Mouse (Mus musculus) heart, embryonic 11.5 days (tissue): ENCODE measurements around the gene Zfp872. TPM values are rescaled to one million over a fixed set of nuclear protein-coding genes. Genes with fewer than 3 reads are reported as not detected.

Experiments
- ATAC-seq: fragments of 200-750 bp; cut with Nextera tagmentation; replicated peaks from 2 replicates; pipeline ENCODE4 v1.8.0; 2017; ENCODE audit warnings: moderate library complexity; ENCODE audit not compliant: insufficient number of reproducible peaks, low FRiP score, low TSS enrichment
- H3K27ac ChIP-seq: fragments of 300-500 bp; sonication (generic); 2 replicates; pipeline ENCODE4 v1.5.1; 2014; ENCODE audit warnings: mild to moderate bottlenecking, low read depth, low read length
- H3K27me3 ChIP-seq: fragments of 300-500 bp; sonication (generic); 2 replicates; pipeline ENCODE4 v1.6.1; 2014; ENCODE audit warnings: mild to moderate bottlenecking, low read length, mixed read lengths; ENCODE audit not compliant: control insufficient read depth, insufficient read depth
- H3K36me3 ChIP-seq: fragments of 300-500 bp; sonication (generic); 2 replicates; pipeline ENCODE4 v1.6.1; 2014; ENCODE audit warnings: mild to moderate bottlenecking, low read length, moderate library complexity, mixed read lengths; ENCODE audit not compliant: control insufficient read depth, insufficient read depth
- H3K4me1 ChIP-seq: fragments of 300-500 bp; sonication (generic); 2 replicates; pipeline ENCODE4 v1.6.1; 2014; ENCODE audit warnings: low read length; ENCODE audit not compliant: control insufficient read depth, insufficient read depth
- H3K4me2 ChIP-seq: fragments of 300-500 bp; sonication (generic); 2 replicates; pipeline ENCODE4 v1.6.1; 2014; ENCODE audit warnings: mild to moderate bottlenecking, moderate library complexity
- H3K4me3 ChIP-seq: fragments of 300-500 bp; sonication (generic); 2 replicates; pipeline ENCODE4 v1.5.1; 2014; ENCODE audit warnings: low read depth, low read length
- H3K9ac ChIP-seq: fragments of 300-500 bp; sonication (generic); 2 replicates; pipeline ENCODE4 v1.6.1; 2014; ENCODE audit warnings: mild to moderate bottlenecking, low read depth, low read length, moderate library complexity
- H3K9me3 ChIP-seq: fragments of 300-500 bp; sonication (generic); replicated peaks from 2 replicates; pipeline ENCODE4 v1.6.1; 2016; ENCODE audit warnings: low read length; ENCODE audit not compliant: control insufficient read depth
- WGBS: fragments of 180-500 bp; shearing (Covaris S2); extraction: QIAGEN DNeasy Blood & Tissue Kit; methylation state at CpG from one replicate; pipeline ENCODE4 v1.1.7; 2014; ENCODE audit not compliant: insufficient replicate concordance; 5-methylcytosine and 5-hydroxymethylcytosine counted together
- polyA plus RNA-seq: library from polyadenylated mRNA; unstranded; fragments of >200 nt; fragmentation: Nextera tagmentation; extraction: Ambion mirVana; gene quantifications from 2 replicates; pipeline ENCODE4 v1.2.1, GENCODE M21; 2014

The Zfp872 gene
- polyA plus RNA-seq, 1 experiment from 2014 or later = 0.04 TPM

DNA sequence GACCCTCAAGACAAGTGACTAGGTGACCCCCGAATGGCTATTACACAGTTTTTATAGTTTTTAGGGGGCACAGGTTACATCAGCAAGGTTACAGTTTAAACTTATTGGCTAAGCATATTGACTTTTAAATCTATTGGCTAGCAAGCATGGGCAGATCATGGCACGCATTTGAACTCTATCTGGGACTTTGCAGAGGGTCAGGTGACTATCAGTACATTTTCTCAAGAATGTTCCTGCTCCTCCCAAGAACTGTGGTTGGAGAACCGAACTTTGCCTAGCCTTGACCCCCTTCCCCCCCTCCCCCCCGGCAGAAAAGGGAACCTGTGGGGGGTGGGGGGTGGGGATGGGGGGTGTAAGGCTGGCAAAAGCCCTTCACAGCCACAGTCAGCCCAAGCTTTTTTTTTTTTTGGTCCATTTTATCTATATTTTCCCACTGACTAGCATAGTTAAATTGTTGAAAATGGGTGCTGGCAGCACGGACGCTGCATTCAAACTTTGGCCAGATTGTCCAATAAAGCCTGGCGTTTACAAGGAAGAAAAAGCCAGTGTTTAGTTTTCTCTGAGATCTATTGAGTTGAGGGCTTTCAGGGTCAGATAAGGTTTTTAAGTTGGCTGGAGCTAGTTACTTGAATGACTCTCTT is 41.6 kb downstream of the Zfp872 start:
- Histone ChIP-seq H3K27ac (no peak overlapping the region), H3K4me2 (no peak overlapping the region), H3K9ac (no peak overlapping the region), H3K27me3 (no peaks in the 10 kb centered on the region), H3K4me1 (no peaks in the 10 kb centered on the region), H3K36me3 (no peaks in the 10 kb centered on the region), H3K9me3 (no peaks in the 10 kb centered on the region), H3K4me3 (no peak overlapping the region)
- WGBS = 78% methylated on average over 7 of the region's 7 CpGs
- ATAC-seq = no peak

DNA sequence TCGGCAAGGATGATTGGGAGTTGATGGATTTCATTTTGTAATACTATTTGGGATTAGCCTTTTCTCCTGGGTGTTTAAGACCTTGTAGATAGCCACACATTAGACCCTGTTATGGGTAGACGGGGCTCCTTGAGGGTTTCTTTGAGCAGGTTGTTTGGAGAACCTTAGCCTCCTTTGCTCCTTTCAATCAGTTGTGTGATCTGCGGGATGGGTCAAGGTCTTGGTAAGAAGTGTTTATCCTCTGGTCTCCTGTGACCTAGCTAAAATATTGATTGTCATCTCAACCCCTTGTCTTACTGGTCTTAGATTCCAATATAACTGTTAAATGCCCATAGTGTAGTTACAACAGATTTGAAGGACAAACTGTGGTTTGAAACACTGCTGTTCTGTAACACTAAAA is 42.2 kb downstream of the Zfp872 start:
- H3K9me3 ChIP-seq = no peaks in the 10 kb centered on the region
- no peak for ATAC-seq

DNA sequence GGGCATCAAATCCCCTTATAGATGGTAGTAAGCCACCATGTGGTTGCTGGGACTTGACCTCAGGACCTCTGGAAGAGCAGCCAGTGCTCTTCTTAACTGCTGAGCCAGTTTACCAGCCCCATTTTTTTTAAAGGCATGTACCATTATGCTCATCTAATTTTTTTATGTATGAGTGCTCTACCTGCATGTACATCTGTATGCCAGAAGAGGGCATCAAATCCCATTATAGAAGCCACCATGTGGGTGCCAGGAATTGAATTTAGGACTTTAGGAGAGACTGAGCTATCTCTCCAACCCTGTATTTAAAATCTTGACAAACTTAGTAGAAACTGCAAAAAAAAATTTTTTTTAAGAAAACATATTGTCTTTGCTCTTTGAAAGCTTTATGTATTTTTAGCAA is 42.7 kb downstream of the Zfp872 start:
- Histone ChIP-seq H3K9ac (no peak overlapping the region), H3K4me2 (no peak overlapping the region), H3K4me1 (no peaks in the 10 kb centered on the region), H3K9me3 (no peaks in the 10 kb centered on the region), H3K27me3 (no peaks in the 10 kb centered on the region), H3K36me3 (peaks cover 5% of the 10 kb centered on the region; the same call in 1 of the 2 replicates), H3K4me3 (no peak overlapping the region), H3K27ac (no peak overlapping the region)
- ATAC-seq = no peak

More for the DNA sequence above, 42.2 kb downstream of the Zfp872 start:
- Histone ChIP-seq H3K9ac (no peak overlapping the region), H3K4me2 (no peak overlapping the region), H3K36me3 (peaks cover 2% of the 10 kb centered on the region; the same call in 1 of the 2 replicates), H3K27ac (no peak overlapping the region), H3K4me3 (no peak overlapping the region), H3K4me1 (no peaks in the 10 kb centered on the region), H3K27me3 (no peaks in the 10 kb centered on the region)
- WGBS = 82% methylated on average over 3 of the region's 3 CpGs

DNA sequence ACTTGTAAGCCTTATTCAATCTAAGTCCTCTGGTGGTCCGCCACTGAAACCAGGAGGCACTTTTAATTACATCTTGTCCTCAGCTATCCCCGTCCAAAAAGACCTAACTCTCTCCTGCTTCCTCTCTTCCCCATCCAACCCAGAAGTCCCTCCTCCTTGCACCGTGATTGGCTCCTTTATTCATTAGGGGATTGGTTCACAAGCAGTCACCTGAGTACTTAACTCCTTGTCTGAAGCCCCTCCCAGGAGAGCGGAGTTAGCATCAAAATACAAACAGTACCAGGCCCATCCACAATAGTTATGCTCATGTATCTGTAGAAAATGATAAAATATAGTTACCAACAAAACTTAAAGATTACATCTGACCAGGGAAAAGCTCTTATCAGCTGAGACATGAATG is 52.1 kb downstream of the Zfp872 start:
- H3K4me3 ChIP-seq = no peak overlapping the region
- no peaks in the 10 kb centered on the region for H3K4me1 ChIP-seq
- 92% methylated on average over 4 of the region's 4 CpGs for WGBS
- no peak overlapping the region for H3K27ac ChIP-seq
- H3K4me2 ChIP-seq = no peak overlapping the region
- no peaks in the 10 kb centered on the region for H3K9me3 ChIP-seq
- no peak for ATAC-seq
- H3K27me3 ChIP-seq = no peaks in the 10 kb centered on the region
- H3K9ac ChIP-seq = no peak overlapping the region
- H3K36me3 ChIP-seq = peaks cover 73% of the 10 kb centered on the region

DNA sequence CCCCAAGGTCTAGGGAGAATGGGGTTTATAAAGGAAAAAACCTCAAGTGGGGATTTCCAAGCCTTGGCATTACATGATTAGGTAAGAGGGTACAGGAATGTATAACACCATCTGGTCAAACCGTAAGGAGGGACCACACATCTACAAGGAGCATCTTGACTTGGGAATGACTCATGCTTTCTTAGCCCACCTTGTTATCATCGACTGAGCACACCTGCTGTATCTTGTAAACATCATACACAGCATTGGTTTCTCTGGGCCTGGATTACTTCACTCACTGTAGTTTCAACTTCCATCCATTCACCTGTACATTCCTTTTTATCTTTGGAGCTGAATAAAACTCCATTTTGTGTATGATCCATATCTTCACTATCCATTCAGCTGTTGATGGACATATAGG is 56.4 kb downstream of the Zfp872 start:
- no peaks in the 10 kb centered on the region for H3K27me3 ChIP-seq
- H3K4me3 ChIP-seq = no peak overlapping the region
- H3K4me2 ChIP-seq = no peak overlapping the region
- no peak overlapping the region for H3K9ac ChIP-seq
- no peak overlapping the region for H3K27ac ChIP-seq
- no peak for ATAC-seq
- H3K36me3 ChIP-seq = peaks cover 68% of the 10 kb centered on the region
- H3K9me3 ChIP-seq = peaks cover 10% of the 10 kb centered on the region
- no peaks in the 10 kb centered on the region for H3K4me1 ChIP-seq
- WGBS = 93% methylated on average over 2 of the region's 2 CpGs

Other genes with a start within 250 kb of the Zfp872 start
- 9.0 and 13.1 TPM in 2 replicates for gene Swsap1, start 232.3 kb upstream of the Zfp872 start, polyA plus RNA-seq
- 15.4 and 22.8 TPM in 2 replicates for gene Epor, start 224.6 kb upstream of the Zfp872 start, polyA plus RNA-seq
- gene Rgl3, start 198.6 kb upstream of the Zfp872 start, polyA plus RNA-seq = 0.74 and 1.1 TPM in 2 replicates
- not detected in 2 replicates for gene Ccdc151, start 185.5 kb upstream of the Zfp872 start, polyA plus RNA-seq
- gene Prkcsh, start 185.3 kb upstream of the Zfp872 start, polyA plus RNA-seq = 72.2 and 77.8 TPM in 2 replicates
- 0.27 and 0.37 TPM in 2 replicates for gene Elavl3, start 136.1 kb upstream of the Zfp872 start, polyA plus RNA-seq
- not detected in 2 replicates for gene Gm49318, start 116.8 kb upstream of the Zfp872 start, polyA plus RNA-seq
- 5.5 and 6.7 TPM in 2 replicates for gene Zfp653, start 116.7 kb upstream of the Zfp872 start, polyA plus RNA-seq
- 48.4 and 50.6 TPM in 2 replicates for gene Ecsit, start 102.7 kb upstream of the Zfp872 start, polyA plus RNA-seq
- 388 and 445 TPM in 2 replicates for gene Cnn1, start 88.9 kb upstream of the Zfp872 start, polyA plus RNA-seq
- gene Elof1, start 70.9 kb upstream of the Zfp872 start, polyA plus RNA-seq = 132 and 134 TPM in 2 replicates
- gene Acp5, start 52.4 kb upstream of the Zfp872 start, polyA plus RNA-seq = 51.6 and 68.9 TPM in 2 replicates
- gene Pigyl, start 31.2 kb upstream of the Zfp872 start, polyA plus RNA-seq = 47.0 and 47.8 TPM in 2 replicates
- gene Zfp809, start 37.6 kb downstream of the Zfp872 start, polyA plus RNA-seq = 19.0 and 20.0 TPM in 2 replicates
- 3.1 and 5.6 TPM in 2 replicates for gene Zfp599, start 71.8 kb downstream of the Zfp872 start, polyA plus RNA-seq
- 12.9 and 15.7 TPM in 2 replicates for gene Zfp810, start 119.6 kb downstream of the Zfp872 start, polyA plus RNA-seq
- gene Anln, start 201.1 kb downstream of the Zfp872 start, polyA plus RNA-seq = 50.1 and 56.3 TPM in 2 replicates
- 2.9 and 3.0 TPM in 2 replicates for gene 9530077C05Rik, start 223.4 kb downstream of the Zfp872 start, polyA plus RNA-seq